Mouse (Mus musculus) erythroblast, embryonic 14.5 days (primary cell): Measurements from ENCODE around the gene Rinl.

Experiments used
- GATA1 ChIP-seq: IDR thresholded peaks from 2 replicates; pipeline ENCODE4 v1.6.1; 2012; ENCODE audit warnings: low read length, inconsistent platforms, mixed read lengths
- TAL1 ChIP-seq: IDR thresholded peaks from 3 replicates; pipeline ENCODE4 v1.6.1; 2012; ENCODE audit warnings: low read length, inconsistent platforms, mixed read lengths

DNA sequence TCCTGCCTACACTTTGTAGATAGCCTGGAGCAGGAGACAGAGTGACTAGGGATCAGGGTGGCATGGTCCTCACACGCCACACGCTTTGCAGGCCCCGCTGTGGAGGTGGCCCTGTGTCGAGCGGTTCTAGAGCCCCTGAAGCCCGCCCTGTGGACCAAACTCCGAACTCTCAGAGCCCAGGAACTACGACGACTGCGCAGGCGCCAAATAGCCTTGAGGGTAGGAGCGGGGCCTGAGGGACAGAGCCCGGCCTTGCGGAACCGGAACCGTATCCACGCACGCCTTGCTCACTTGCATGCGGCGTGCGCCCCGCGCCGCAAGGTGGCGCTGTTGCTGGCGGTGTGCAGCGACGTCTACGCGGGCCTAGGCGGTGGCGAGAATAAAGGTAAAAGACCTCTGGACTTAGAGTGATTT lies 7.8 kb downstream of the Rinl start:
- TF ChIP-seq GATA1 = no peak
- no peak for TF ChIP-seq TAL1
